Mouse (Mus musculus) CH12.LX (cell line): ENCODE results near the gene Mtch2. TPM values are rescaled to one million over a fixed set of nuclear protein-coding genes. Genes with fewer than 3 reads are reported as not detected.
A peak's percentile ranks its signal among the peaks of the same experiment; 100 is the strongest.

Experiments used
- DNase-seq: peaks from one replicate; pipeline ENCODE4 v3.0.0-alpha.2; 2013; ENCODE audit errors: extremely low read depth
- H3K27ac ChIP-seq: 2 replicates; pipeline ENCODE4 v1.5.1; 2012; ENCODE audit warnings: low read depth, mild to moderate bottlenecking, control low read depth, moderate library complexity; ENCODE audit not compliant: insufficient read depth
- H3K27me3 ChIP-seq: replicated peaks from 2 replicates; pipeline ENCODE3; 2012; ENCODE audit warnings: inconsistent platforms
- H3K36me3 ChIP-seq, 2 experiments: replicated peaks in 1 of 2; 2 replicates each; pipeline versions ENCODE3 to v1.6.1; 2012; ENCODE audit warnings: inconsistent platforms in 1 of 2, low read length in 1 of 2, mild to moderate bottlenecking in 1 of 2, mixed read lengths in 1 of 2, moderate library complexity in 1 of 2; ENCODE audit not compliant: control insufficient read depth in 1 of 2, insufficient read depth in 1 of 2
- H3K4me1 ChIP-seq, 2 experiments: 2 replicates each; pipeline ENCODE4 v1.6.1; 2012; ENCODE audit warnings: inconsistent platforms in 1 of 2, moderate library complexity in 1 of 2; ENCODE audit not compliant: insufficient read depth in 2 of 2, control insufficient read depth in 1 of 2
- H3K4me2 ChIP-seq: 2 replicates; pipeline ENCODE4 v1.6.1; 2012; ENCODE audit warnings: low read depth, mild to moderate bottlenecking, control low read depth; ENCODE audit not compliant: poor library complexity, insufficient read depth, severe bottlenecking
- H3K4me3 ChIP-seq, 3 experiments: fragments of 150-350 bp in 1 of 3; sonication (generic) in 1 of 3; replicated peaks in 1 of 3; 2 replicates each; pipeline versions ENCODE3 to v1.5.1; 2011 to 2012; ENCODE audit warnings: low read depth in 2 of 3, low read length in 2 of 3, mild to moderate bottlenecking in 2 of 3, moderate library complexity in 2 of 3, control low read depth in 1 of 3, improper control_type of control experiment in 1 of 3, inconsistent platforms in 1 of 3, mixed read lengths in 1 of 3; ENCODE audit not compliant: poor library complexity in 1 of 3
- H3K79me2 ChIP-seq: replicated peaks from 2 replicates; pipeline ENCODE4 v1.6.1; 2012; ENCODE audit warnings: mild to moderate bottlenecking, moderate library complexity; ENCODE audit not compliant: control insufficient read depth, poor library complexity, insufficient read depth, severe bottlenecking; ENCODE audit errors: extremely low read depth
- H3K9ac ChIP-seq: 2 replicates; pipeline ENCODE4 v1.6.1; 2012; ENCODE audit warnings: low read depth, mild to moderate bottlenecking, control low read depth, moderate library complexity; ENCODE audit not compliant: insufficient read depth
- H3K9me3 ChIP-seq: replicated peaks from 2 replicates; pipeline ENCODE3; 2012; ENCODE audit warnings: low read length, inconsistent platforms, mixed read lengths
- CTCF ChIP-seq, 2 experiments: IDR thresholded peaks in 1 of 2; conservative IDR thresholded peaks in 1 of 2; 2 replicates each; pipeline ENCODE4 v1.5.1; 2011 to 2012; ENCODE audit warnings: low read depth in 2 of 2, low read length in 2 of 2, improper control_type of control experiment in 1 of 2, inconsistent platforms in 1 of 2, mild to moderate bottlenecking in 1 of 2, moderate library complexity in 1 of 2
- ELF1 ChIP-seq: IDR thresholded peaks from 2 replicates; pipeline ENCODE4 v1.6.1; 2014; ENCODE audit warnings: low read depth, mild to moderate bottlenecking, inconsistent platforms, low read length, improper control_type of control experiment
- ETS1 ChIP-seq: conservative IDR thresholded peaks from 2 replicates; pipeline ENCODE4 v1.6.1; 2012; ENCODE audit warnings: low read depth, mild to moderate bottlenecking, inconsistent platforms, low read length, improper control_type of control experiment, moderate library complexity
- GABPA ChIP-seq: IDR thresholded peaks from 2 replicates; pipeline ENCODE4 v1.6.1; 2012; ENCODE audit warnings: low read depth, low read length, improper control_type of control experiment, inconsistent platforms; ENCODE audit not compliant: insufficient replicate concordance
- JUND ChIP-seq: conservative IDR thresholded peaks from 2 replicates; pipeline ENCODE4 v1.6.1; 2011; ENCODE audit warnings: low read depth, low read length, improper control_type of control experiment
- KAT2A ChIP-seq: IDR thresholded peaks from 2 replicates; pipeline ENCODE4 v1.6.1; 2012; ENCODE audit warnings: low read length, improper control_type of control experiment, inconsistent platforms; ENCODE audit not compliant: insufficient replicate concordance
- MAFK ChIP-seq: IDR thresholded peaks from 2 replicates; pipeline ENCODE4 v1.6.1; 2011; ENCODE audit warnings: low read length, improper control_type of control experiment; ENCODE audit not compliant: insufficient replicate concordance
- MXI1 ChIP-seq: IDR thresholded peaks from 2 replicates; pipeline ENCODE4 v1.6.1; 2011; ENCODE audit warnings: mild to moderate bottlenecking, low read depth, low read length, improper control_type of control experiment
- NELFE ChIP-seq: IDR thresholded peaks from 2 replicates; pipeline ENCODE4 v1.6.1; 2011; ENCODE audit warnings: low read depth, low read length, improper control_type of control experiment
- POLR2A ChIP-seq: IDR thresholded peaks from 2 replicates; pipeline ENCODE4 v1.6.1; 2011; ENCODE audit warnings: low read depth, mild to moderate bottlenecking, improper control_type of control experiment, low read length
- POLR2AphosphoS2 ChIP-seq: IDR thresholded peaks from 2 replicates; pipeline ENCODE4 v1.6.1; 2011; ENCODE audit warnings: low read depth, low read length, improper control_type of control experiment
- SIN3A ChIP-seq: IDR thresholded peaks from 2 replicates; pipeline ENCODE4 v1.6.1; 2012; ENCODE audit warnings: low read length, improper control_type of control experiment, inconsistent platforms
- SMC3 ChIP-seq: IDR thresholded peaks from 2 replicates; pipeline ENCODE4 v1.6.1; 2011; ENCODE audit warnings: low read depth, low read length, improper control_type of control experiment
- TCF12 ChIP-seq: IDR thresholded peaks from 2 replicates; pipeline ENCODE4 v1.6.1; 2014; ENCODE audit warnings: low read depth, mild to moderate bottlenecking, inconsistent platforms, low read length, improper control_type of control experiment
- UBTF ChIP-seq: IDR thresholded peaks from 2 replicates; pipeline ENCODE4 v1.6.1; 2012; ENCODE audit warnings: low read depth, mild to moderate bottlenecking, inconsistent platforms, low read length, improper control_type of control experiment, moderate library complexity
- ZMIZ1 ChIP-seq: IDR thresholded peaks from 2 replicates; pipeline ENCODE4 v1.6.1; 2012; ENCODE audit warnings: low read depth, mild to moderate bottlenecking, inconsistent platforms, low read length, improper control_type of control experiment
- dilution Hi-C: fragments of 300-500 bp; cut with MboI; formaldehyde crosslinking; loops from 2 replicates; pipeline ENCODE4 v1.14.3; 2020; ENCODE audit warnings: low sequenced_read_pairs; ENCODE audit not compliant: extremely low pct_unique_long_range_greater_than_20kb, extremely low pct_ligation_motif_present
- in situ Hi-C: fragments of 300-500 bp; cut with MboI; formaldehyde crosslinking; loops from 3 replicates; pipeline ENCODE4 v1.14.3; 2019; ENCODE audit warnings: low sequenced_read_pairs, low pct_ligation_motif_present, low pct_unique_long_range_greater_than_20kb, mixed read lengths
- polyA plus RNA-seq: library from polyadenylated mRNA; unstranded; fragments of >175 nt; gene quantifications from 2 replicates; pipeline ENCODE4 v1.2.1, GENCODE M21; 2012; ENCODE audit warnings: low read depth; ENCODE audit not compliant: insufficient read length
- total RNA-seq, 2 experiments: library from RNA; depleted of rRNA; stranded (reverse); fragments of 300-350 nt in 1 of 2; fragments of >200 nt in 1 of 2; gene quantifications; 2 replicates each; pipeline ENCODE4 v1.2.3; 2012 to 2014

Gene Mtch2
- total and polyA plus RNA-seq, 3 experiments = 70.0 to 162 (median 158) TPM

DNA sequence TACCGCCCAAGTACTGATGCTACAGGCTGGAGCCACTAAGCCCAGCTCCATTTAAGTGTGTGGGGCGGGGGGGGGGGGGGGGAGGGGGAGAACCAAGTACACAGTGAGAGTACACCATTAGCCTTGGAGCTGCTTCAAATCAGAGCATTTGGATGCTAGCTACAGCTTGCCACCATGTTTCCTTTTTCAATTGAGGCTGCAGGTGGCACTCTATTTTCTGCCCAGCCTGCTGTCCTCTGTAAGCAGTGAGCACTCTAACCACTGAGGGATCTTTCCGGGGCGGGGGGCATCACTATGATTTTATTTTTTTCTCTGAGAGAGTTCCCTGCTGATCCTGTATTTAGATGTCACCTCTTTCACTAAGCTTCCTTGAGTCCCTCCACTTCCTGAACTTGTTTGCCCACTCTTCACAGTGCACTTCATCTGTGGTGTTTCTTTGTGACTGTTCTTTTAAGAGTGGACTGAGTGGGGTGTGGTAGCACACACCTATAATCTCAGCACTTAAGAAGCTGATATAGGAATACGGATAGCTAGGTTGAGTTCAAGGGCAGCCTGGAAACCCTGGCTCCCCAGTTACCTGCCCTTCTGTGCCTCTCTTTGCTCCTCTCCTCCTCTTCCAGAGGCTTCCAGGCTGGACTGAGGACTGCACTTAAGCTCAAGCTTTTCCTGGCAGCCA is 30.8 kb downstream of the Mtch2 start:
- dilution Hi-C loops = no loop called here
- no peaks in the 10 kb centered on the region for H3K79me2 ChIP-seq
- TF ChIP-seq CTCF (conservative IDR thresholded peaks at IDR 0.05 in 1 of 2, IDR thresholded peaks at IDR 0.05 in 1 of 2; ENCODE audit: low read depth in 2 of 2, low read length in 2 of 2) (peak in 1 of 2 experiments; percentile 3; a peak in 1 of 4 replicates), KAT2A (no peak)
- TF ChIP-seq, all 38 proteins: peak for 1

DNA sequence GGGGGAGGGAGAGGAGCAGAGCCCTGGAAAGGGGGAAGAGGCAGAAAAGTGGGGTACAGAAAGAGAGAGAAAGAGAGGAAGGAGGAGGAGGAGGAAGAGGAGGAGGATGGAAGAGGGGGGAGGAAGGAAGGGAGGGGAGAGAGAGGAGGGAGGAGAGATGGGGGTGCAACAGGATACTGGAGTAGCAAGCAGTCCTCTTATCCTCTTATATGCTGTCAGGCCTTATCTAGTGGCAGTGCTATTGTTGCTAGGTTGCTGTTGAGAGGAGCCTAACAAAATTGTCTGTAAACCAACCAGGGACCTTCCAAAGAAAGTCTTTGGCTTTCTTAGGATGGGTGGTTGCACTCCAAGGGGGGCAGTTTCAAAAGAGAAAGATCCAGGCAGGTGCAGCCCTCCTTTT is 32.5 kb downstream of the Mtch2 start:
- H3K27me3 ChIP-seq = peaks cover 2% of the 10 kb centered on the region
- no peak for DNase-seq
- no peaks in the 10 kb centered on the region for H3K36me3 ChIP-seq
- H3K4me2 ChIP-seq = no peak overlapping the region
- H3K4me1 ChIP-seq = no peaks in the 10 kb centered on the region
- dilution Hi-C loops = no loop called here
- peaks cover 7% of the 10 kb centered on the region for H3K9me3 ChIP-seq
- in situ Hi-C loops = no loop called here
- no peak for TF ChIP-seq NELFE
- TF ChIP-seq ETS1 = no peak
- no peak for TF ChIP-seq POLR2A
- TF ChIP-seq POLR2AphosphoS2 = no peak
- TF ChIP-seq CTCF (conservative IDR thresholded peaks at IDR 0.05 in 1 of 2, IDR thresholded peaks at IDR 0.05 in 1 of 2; ENCODE audit: low read depth in 2 of 2, low read length in 2 of 2) = no peak
- no peak overlapping the region for H3K27ac ChIP-seq
- H3K79me2 ChIP-seq = no peaks in the 10 kb centered on the region
- H3K9ac ChIP-seq = no peak overlapping the region
- H3K4me3 ChIP-seq = no peak overlapping the region

More for the DNA sequence above, 30.8 kb downstream of the Mtch2 start:
- Histone ChIP-seq H3K4me1 (no peaks in the 10 kb centered on the region), H3K27ac (no peak overlapping the region), H3K36me3 (no peaks in the 10 kb centered on the region), H3K4me2 (no peak overlapping the region), H3K9me3 (no peaks in the 10 kb centered on the region), H3K9ac (no peak overlapping the region), H3K4me3 (no peak overlapping the region), H3K27me3 (peaks cover 2% of the 10 kb centered on the region)
- in situ Hi-C loops = no loop called here
- DNase-seq = no peak

DNA sequence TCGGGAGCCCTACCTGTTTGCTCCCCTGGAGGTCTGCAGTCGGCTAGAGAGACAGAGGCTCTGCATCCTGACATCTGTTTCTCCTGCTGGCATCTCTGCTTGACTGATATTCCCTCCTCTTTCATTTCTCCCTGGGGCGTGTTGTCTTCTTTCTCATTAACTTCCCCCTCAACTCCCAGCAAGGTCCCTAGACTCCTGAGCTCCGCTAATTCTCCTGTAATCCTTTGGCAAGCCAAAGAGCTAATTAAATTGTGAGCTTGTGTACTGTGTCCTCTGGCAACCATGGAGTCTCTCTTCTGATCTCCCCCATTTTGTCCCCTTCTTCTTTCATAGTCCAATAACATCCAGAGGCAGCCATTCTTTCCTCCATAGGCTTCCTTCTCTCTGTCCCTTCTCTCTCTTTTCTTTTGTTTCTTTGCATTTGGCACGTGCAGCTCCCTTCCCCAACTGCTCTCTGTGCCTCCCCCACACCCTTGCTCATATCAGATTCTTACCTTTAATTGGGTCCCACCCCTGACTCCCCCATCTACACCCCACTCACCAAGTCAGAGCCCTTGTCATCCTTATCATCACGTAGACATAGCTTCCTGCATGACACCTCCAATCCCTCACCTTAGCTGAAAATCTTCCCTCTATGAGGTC is 33.3 kb downstream of the Mtch2 start:
- H3K27ac ChIP-seq = no peak overlapping the region
- H3K79me2 ChIP-seq = no peaks in the 10 kb centered on the region
- no peaks in the 10 kb centered on the region for H3K36me3 ChIP-seq
- no peak overlapping the region for H3K4me2 ChIP-seq
- H3K4me3 ChIP-seq = no peak overlapping the region
- no peak overlapping the region for H3K9ac ChIP-seq
- no peak for DNase-seq
- dilution Hi-C loops (no loop called here), in situ Hi-C loops (no loop called here)
- no peaks in the 10 kb centered on the region for H3K4me1 ChIP-seq
- peaks cover 7% of the 10 kb centered on the region for H3K9me3 ChIP-seq
- peaks cover 3% of the 10 kb centered on the region for H3K27me3 ChIP-seq
- TF ChIP-seq MAFK (no peak), ZMIZ1 (no peak), SIN3A (no peak), JUND (no peak), NELFE (no peak), TCF12 (no peak), SMC3 (no peak), UBTF (no peak), GABPA (no peak), MXI1 (no peak), CTCF (conservative IDR thresholded peaks at IDR 0.05 in 1 of 2, IDR thresholded peaks at IDR 0.05 in 1 of 2; ENCODE audit: low read depth in 2 of 2, low read length in 2 of 2) (no peak), ELF1 (no peak)
